Mouse (Mus musculus) Patski (cell line): Measurements from ENCODE around the gene Lin7c. TPM values are rescaled to one million over a fixed set of nuclear protein-coding genes. Genes with fewer than 3 reads are reported as not detected.

ENCODE experiments used
- ATAC-seq: fragments of 100-300 bp; one replicate; pipeline ENCODE4 v1.8.0; 2021
- CTCF ChIA-PET: fragments of 350-600 bp; sonication (Branson Sonifier 250); formaldehyde crosslinking; loops from one replicate; lab custom pipeline; 2022; ENCODE audit warnings: inconsistent platforms; lab: Charles Lee
- POLR2A ChIA-PET: fragments of 350-600 bp; sonication (Branson Sonifier 250); formaldehyde crosslinking; loops from one replicate; lab custom pipeline; 2022; ENCODE audit warnings: antibody characterized with exemption, inconsistent platforms; lab: Charles Lee
- DNase-seq: peaks from one replicate; pipeline ENCODE4 v3.0.0-alpha.2; 2011; ENCODE audit warnings: low read depth, low spot score
- H3K27me3 ChIP-seq: fragments of 371-371 bp; one replicate; pipeline ENCODE4 v1.5.1; 2021
- CTCF ChIP-seq: fragments of 100-300 bp; IDR thresholded peaks from one replicate; pipeline ENCODE4 v1.5.1; 2021
- in situ Hi-C: fragments of 300-500 bp; cut with MboI; formaldehyde crosslinking; loops from 3 replicates; pipeline ENCODE4 v1.11.1; 2018; ENCODE audit warnings: low pct_unique_long_range_greater_than_20kb, mixed read lengths
- polyA plus RNA-seq: library from polyadenylated mRNA; unstranded; gene quantifications from one replicate; pipeline ENCODE4 v1.2.3, GENCODE M21; 2021

Gene Lin7c
- polyA plus RNA-seq, 1 experiment from 2014 or later: 63.9 TPM

- in situ Hi-C loops: loop anchor here (10.0 to 25.0 kb wide), 2 partner anchors 1190 to 1922 kb away; no protein-coding TSS in a partner anchor
- ChIA-PET POLR2A (interaction anchor here (0.5 kb wide), 1 partner anchor 132 kb away, joined by 3 read pairs; no protein-coding TSS in a partner anchor), CTCF (interaction anchor here (1.7 kb wide), 1 partner anchor 21 kb away, joined by 4 read pairs; no protein-coding TSS in a partner anchor)
- no peaks in the 10 kb centered on the region for H3K27me3 ChIP-seq
- TF ChIP-seq CTCF: no peak
- ATAC-seq: no peak
- DNase-seq: no peak
Measured at GRCm38 (mm10) chr2:109884507-109884906, 6.1 kb upstream of the Lin7c start.

- H3K27me3 ChIP-seq: no peaks in the 10 kb centered on the region
- DNase-seq (no peak), ATAC-seq (no peak)
- peak; percentile 51 for TF ChIP-seq CTCF
- ChIA-PET POLR2A (interaction anchor here (1.2 to 2.3 kb wide), 4 partner anchors 69 to 196 kb away, joined by 3 to 9 read pairs (median 3); no protein-coding TSS in a partner anchor), CTCF (interaction anchor here (1.3 to 2.2 kb wide), 3 partner anchors 24 to 196 kb away, joined by 3 to 9 read pairs (median 5); no protein-coding TSS in a partner anchor)
- in situ Hi-C loops: loop anchor here (5.0 to 25.0 kb wide), 2 partner anchors 193 to 1928 kb away; no protein-coding TSS in a partner anchor
Measured at GRCm38 (mm10) chr2:109890068-109890467, 585 bp upstream of the Lin7c start.

GRCm38 (mm10) chr2:109891031-109891430 lies 378 bp downstream of the Lin7c start:
- in situ Hi-C loops: loop anchor here (5.0 to 25.0 kb wide), 2 partner anchors 194 to 1929 kb away; no protein-coding TSS in a partner anchor
- DNase-seq (no peak), ATAC-seq (peak; percentile 76)
- H3K27me3 ChIP-seq: no peaks in the 10 kb centered on the region
- TF ChIP-seq CTCF: no peak
- POLR2A ChIA-PET: interaction anchor here (1.2 to 2.3 kb wide), 5 partner anchors 67 to 197 kb away, joined by 3 to 9 read pairs (median 3); no protein-coding TSS in a partner anchor
- CTCF ChIA-PET: interaction anchor here (1.3 to 2.0 kb wide), 2 partner anchors 63 to 197 kb away, joined by 3 to 9 read pairs; no protein-coding TSS in a partner anchor

- ChIA-PET POLR2A (interaction anchor here (0.8 to 2.3 kb wide), 5 partner anchors 68 to 197 kb away, joined by 3 to 9 read pairs (median 3); no protein-coding TSS in a partner anchor), CTCF (interaction anchor here (1.3 kb wide), 1 partner anchor 64 kb away, joined by 3 read pairs; no protein-coding TSS in a partner anchor)
- no peak for DNase-seq
- no peaks in the 10 kb centered on the region for H3K27me3 ChIP-seq
- no peak for ATAC-seq
- no peak for TF ChIP-seq CTCF
- in situ Hi-C loops: loop anchor here (5.0 to 25.0 kb wide), 2 partner anchors 194 to 1929 kb away; no protein-coding TSS in a partner anchor
Measured at GRCm38 (mm10) chr2:109891471-109891870, 818 bp downstream of the Lin7c start.

GRCm38 (mm10) chr2:109896311-109896710 lies 5.7 kb downstream of the Lin7c start:
- DNase-seq (no peak), ATAC-seq (no peak)
- no peaks in the 10 kb centered on the region for H3K27me3 ChIP-seq
- in situ Hi-C loops: loop anchor here (25.0 kb wide), 1 partner anchor 1934 kb away; no protein-coding TSS in a partner anchor
- ChIA-PET POLR2A (interaction anchor here (0.7 kb wide), 1 partner anchor 1851 kb away, joined by 3 read pairs; no protein-coding TSS in a partner anchor), CTCF (interaction anchor here (1.0 to 1.3 kb wide), 4 partner anchors 152 to 1085 kb away, joined by 3 read pairs; no protein-coding TSS in a partner anchor)
- TF ChIP-seq CTCF: peak; percentile 57

GRCm38 (mm10) chr2:109902869-109903268 lies 12.2 kb downstream of the Lin7c start:
- DNase-seq (no peak), ATAC-seq (no peak)
- in situ Hi-C loops: loop anchor here (10.0 kb wide), 2 partner anchors 662 to 1152 kb away; no protein-coding TSS in a partner anchor
- ChIA-PET CTCF (interaction anchor here (0.7 to 3.0 kb wide), 6 partner anchors 90 to 662 kb away, joined by 3 to 17 read pairs (median 7); no protein-coding TSS in a partner anchor), POLR2A (interaction anchor here (0.6 to 0.7 kb wide), 2 partner anchors 294 to 1032 kb away, joined by 3 to 4 read pairs; no protein-coding TSS in a partner anchor)
- H3K27me3 ChIP-seq: no peaks in the 10 kb centered on the region
- TF ChIP-seq CTCF: no peak

GRCm38 (mm10) chr2:109904171-109904821 lies 13.6 kb downstream of the Lin7c start:
- ATAC-seq (peak; percentile 79), DNase-seq (peak; percentile 77)
- TF ChIP-seq CTCF: peak; percentile 96
- in situ Hi-C loops: loop anchor here (10.0 kb wide), 2 partner anchors 661 to 1151 kb away; no protein-coding TSS in a partner anchor
- POLR2A ChIA-PET: interaction anchor here (0.6 kb wide), 1 partner anchor 14 kb away, joined by 6 read pairs; no protein-coding TSS in a partner anchor
- H3K27me3 ChIP-seq: no peaks in the 10 kb centered on the region
- CTCF ChIA-PET: interaction anchor here (0.7 to 3.0 kb wide), 22 partner anchors 11 to 1077 kb away, joined by 3 to 17 read pairs (median 4); partner anchors contain the start of gene Lgr4

- no peaks in the 10 kb centered on the region for H3K27me3 ChIP-seq
- TF ChIP-seq CTCF: no peak
- ChIA-PET POLR2A (no interaction called here), CTCF (interaction anchor here (0.7 to 1.3 kb wide), 2 partner anchors 12 to 320 kb away, joined by 3 read pairs; no protein-coding TSS in a partner anchor)
- DNase-seq: no peak
- in situ Hi-C loops: loop anchor here (5.0 to 10.0 kb wide), 4 partner anchors 298 to 1146 kb away; no protein-coding TSS in a partner anchor
- no peak for ATAC-seq
Measured at GRCm38 (mm10) chr2:109909122-109909521, 18.5 kb downstream of the Lin7c start.

- CTCF ChIA-PET: no interaction called here
- ATAC-seq: no peak
- POLR2A ChIA-PET: no interaction called here
- in situ Hi-C loops: no loop called here
- no peak for DNase-seq
- TF ChIP-seq CTCF: no peak
- no peaks in the 10 kb centered on the region for H3K27me3 ChIP-seq
Measured at GRCm38 (mm10) chr2:109912216-109912615, 21.6 kb downstream of the Lin7c start.

GRCm38 (mm10) chr2:109912766-109913165 lies 22.1 kb downstream of the Lin7c start:
- no peak for TF ChIP-seq CTCF
- in situ Hi-C loops: no loop called here
- POLR2A ChIA-PET: no interaction called here

More at GRCm38 (mm10) chr2:109912766-109913165, 22.1 kb downstream of the Lin7c start:
- CTCF ChIA-PET: interaction anchor here (1.1 kb wide), 1 partner anchor 303 kb away, joined by 3 read pairs; no protein-coding TSS in a partner anchor
- DNase-seq (no peak), ATAC-seq (no peak)
- H3K27me3 ChIP-seq: no peaks in the 10 kb centered on the region
